Mouse (Mus musculus): ENCODE measurements around the gene Stard8. TPM values are rescaled to one million over a fixed set of nuclear protein-coding genes. Genes with fewer than 3 reads are reported as not detected.

The Stard8 gene
- polyA plus RNA-seq, 1 experiment from 2014 or later, result 7.5 TPM

DNA sequence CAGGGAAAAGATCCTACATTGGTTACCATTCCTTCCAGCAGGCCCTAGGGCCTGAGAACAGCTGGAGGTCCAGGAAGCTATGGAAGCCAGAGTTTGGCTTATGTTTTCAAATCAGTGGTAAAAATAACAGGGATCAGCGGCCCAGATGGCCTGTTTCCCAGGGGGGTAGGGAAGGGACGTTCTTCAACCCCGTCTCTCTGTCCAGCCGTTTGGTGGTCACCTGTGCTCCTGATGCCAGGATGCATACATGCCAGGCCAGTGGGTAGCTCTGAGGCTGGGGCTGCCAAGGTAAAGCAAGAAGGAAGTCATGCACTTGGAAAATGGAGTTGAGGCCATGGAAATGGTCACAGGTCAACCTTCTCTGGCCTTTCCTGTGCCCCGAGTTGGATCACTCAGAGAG lies 7.5 kb downstream of the Stard8 start:
- no peak overlapping the region for H3K4me3 ChIP-seq (ENCODE audit: low read length)
- H3K9ac ChIP-seq (ENCODE audit: low read depth, low read length), result no peak overlapping the region
- no peaks in the 10 kb centered on the region for H3K9me3 ChIP-seq (ENCODE audit: control insufficient read depth, low read length)
- no peak for ATAC-seq (ENCODE audit: low FRiP score, low TSS enrichment)
- H3K4me2 ChIP-seq (replicated peaks; ENCODE audit: low read depth, low read length), result no peak overlapping the region
- 86% methylated on average over 5 of the region's 5 CpGs for WGBS
- H3K27ac ChIP-seq (ENCODE audit: low read depth, low read length), result no peak overlapping the region
- H3K36me3 ChIP-seq (ENCODE audit: control insufficient read depth, insufficient read depth, low read length), result no peaks in the 10 kb centered on the region
- H3K27me3 ChIP-seq (ENCODE audit: control insufficient read depth, insufficient read depth, low read length), result no peaks in the 10 kb centered on the region
- H3K4me1 ChIP-seq (ENCODE audit: control insufficient read depth, insufficient read depth, low read length), result no peaks in the 10 kb centered on the region

- H3K4me3 ChIP-seq (ENCODE audit: low read length), result no peak overlapping the region
- no peak overlapping the region for H3K9ac ChIP-seq (ENCODE audit: low read depth, low read length)
- no peak overlapping the region for H3K4me2 ChIP-seq (replicated peaks; ENCODE audit: low read depth, low read length)
- no peaks in the 10 kb centered on the region for H3K4me1 ChIP-seq (ENCODE audit: control insufficient read depth, insufficient read depth, low read length)
- H3K27me3 ChIP-seq (ENCODE audit: control insufficient read depth, insufficient read depth, low read length), result no peaks in the 10 kb centered on the region
- no peaks in the 10 kb centered on the region for H3K9me3 ChIP-seq (ENCODE audit: control insufficient read depth, low read length)
- no peak overlapping the region for H3K27ac ChIP-seq (ENCODE audit: low read depth, low read length)
- no peak for ATAC-seq (ENCODE audit: low FRiP score, low TSS enrichment)
- H3K36me3 ChIP-seq (ENCODE audit: control insufficient read depth, insufficient read depth, low read length), result no peaks in the 10 kb centered on the region
- 73% methylated on average over 3 of the region's 3 CpGs for WGBS
These were observed 8.2 kb downstream of the Stard8 start for GRCm38 (mm10) chrX:99011281-99011680.

DNA sequence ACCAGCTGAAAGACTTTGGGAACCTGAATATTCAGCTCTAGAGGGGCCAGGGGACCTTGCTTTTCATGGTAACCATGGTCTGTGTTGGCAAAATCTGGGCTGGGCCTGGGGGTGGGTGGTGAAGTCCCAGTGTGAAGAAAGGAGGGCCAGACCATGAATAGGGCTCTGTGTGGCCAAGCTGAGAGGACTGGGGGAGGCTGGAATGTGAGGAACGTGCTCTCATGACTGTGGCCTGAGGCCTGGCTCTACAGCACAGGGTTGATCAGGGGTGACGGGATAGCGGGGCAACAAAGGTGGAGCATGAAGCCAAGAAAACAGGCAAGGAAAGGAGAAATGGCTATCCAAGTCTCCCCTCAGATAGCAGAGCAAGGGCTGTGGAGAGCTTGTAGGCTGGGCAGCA lies 9.4 kb downstream of the Stard8 start:
- WGBS, result 92% methylated on average over 3 of the region's 3 CpGs
- Histone ChIP-seq H3K4me1 (ENCODE audit: control insufficient read depth, insufficient read depth, low read length) (no peaks in the 10 kb centered on the region), H3K9ac (ENCODE audit: low read depth, low read length) (no peak overlapping the region), H3K27ac (ENCODE audit: low read depth, low read length) (no peak overlapping the region), H3K4me2 (replicated peaks; ENCODE audit: low read depth, low read length) (no peak overlapping the region), H3K9me3 (ENCODE audit: control insufficient read depth, low read length) (no peaks in the 10 kb centered on the region), H3K36me3 (ENCODE audit: control insufficient read depth, insufficient read depth, low read length) (no peaks in the 10 kb centered on the region), H3K4me3 (ENCODE audit: low read length) (no peak overlapping the region), H3K27me3 (ENCODE audit: control insufficient read depth, insufficient read depth, low read length) (no peaks in the 10 kb centered on the region; the same call in 1 of the 2 replicates)
- no peak for ATAC-seq (ENCODE audit: low FRiP score, low TSS enrichment)

GRCm38 (mm10) chrX:99015705-99016104 lies 12.7 kb downstream of the Stard8 start:
- Histone ChIP-seq H3K4me3 (ENCODE audit: low read length) (no peak overlapping the region), H3K9me3 (ENCODE audit: control insufficient read depth, low read length) (no peaks in the 10 kb centered on the region)
- WGBS, result 79% methylated on average over 2 of the region's 2 CpGs

GRCm38 (mm10) chrX:99016987-99017386 lies 13.9 kb downstream of the Stard8 start:
- no peak overlapping the region for H3K4me2 ChIP-seq (replicated peaks; ENCODE audit: low read depth, low read length)
- no peak for ATAC-seq (ENCODE audit: low FRiP score, low TSS enrichment)
- no peaks in the 10 kb centered on the region for H3K36me3 ChIP-seq (ENCODE audit: control insufficient read depth, insufficient read depth, low read length)
- H3K4me3 ChIP-seq (ENCODE audit: low read length), result no peak overlapping the region
- 81% methylated on average over 8 of the region's 8 CpGs for WGBS
- H3K27me3 ChIP-seq (ENCODE audit: control insufficient read depth, insufficient read depth, low read length), result no peaks in the 10 kb centered on the region; the same call in 1 of the 2 replicates
- H3K27ac ChIP-seq (ENCODE audit: low read depth, low read length), result no peak overlapping the region
- H3K4me1 ChIP-seq (ENCODE audit: control insufficient read depth, insufficient read depth, low read length), result no peaks in the 10 kb centered on the region
- no peaks in the 10 kb centered on the region for H3K9me3 ChIP-seq (ENCODE audit: control insufficient read depth, low read length)
- no peak overlapping the region for H3K9ac ChIP-seq (ENCODE audit: low read depth, low read length)

More at GRCm38 (mm10) chrX:99015705-99016104, 12.7 kb downstream of the Stard8 start:
- H3K27ac ChIP-seq (ENCODE audit: low read depth, low read length), result no peak overlapping the region
- no peak overlapping the region for H3K9ac ChIP-seq (ENCODE audit: low read depth, low read length)
- no peak overlapping the region for H3K4me2 ChIP-seq (replicated peaks; ENCODE audit: low read depth, low read length)
- H3K4me1 ChIP-seq (ENCODE audit: control insufficient read depth, insufficient read depth, low read length), result no peaks in the 10 kb centered on the region
- no peaks in the 10 kb centered on the region; the same call in 1 of the 2 replicates for H3K27me3 ChIP-seq (ENCODE audit: control insufficient read depth, insufficient read depth, low read length)
- H3K36me3 ChIP-seq (ENCODE audit: control insufficient read depth, insufficient read depth, low read length), result no peaks in the 10 kb centered on the region
- ATAC-seq (ENCODE audit: low FRiP score, low TSS enrichment), result no peak

- H3K9ac ChIP-seq (ENCODE audit: low read depth, low read length), result no peak overlapping the region
- H3K4me1 ChIP-seq (ENCODE audit: control insufficient read depth, insufficient read depth, low read length), result no peaks in the 10 kb centered on the region
- no peak overlapping the region for H3K27ac ChIP-seq (ENCODE audit: low read depth, low read length)
- H3K4me2 ChIP-seq (replicated peaks; ENCODE audit: low read depth, low read length), result no peak overlapping the region
- no peaks in the 10 kb centered on the region for H3K36me3 ChIP-seq (ENCODE audit: control insufficient read depth, insufficient read depth, low read length)
- 85% methylated on average over 6 of the region's 6 CpGs for WGBS
- H3K4me3 ChIP-seq (ENCODE audit: low read length), result no peak overlapping the region
- no peak for ATAC-seq (ENCODE audit: low FRiP score, low TSS enrichment)
- no peaks in the 10 kb centered on the region for H3K9me3 ChIP-seq (ENCODE audit: control insufficient read depth, low read length)
- H3K27me3 ChIP-seq (ENCODE audit: control insufficient read depth, insufficient read depth, low read length), result no peaks in the 10 kb centered on the region; the same call in 1 of the 2 replicates
These were observed 14.8 kb downstream of the Stard8 start for GRCm38 (mm10) chrX:99017874-99018273.

DNA sequence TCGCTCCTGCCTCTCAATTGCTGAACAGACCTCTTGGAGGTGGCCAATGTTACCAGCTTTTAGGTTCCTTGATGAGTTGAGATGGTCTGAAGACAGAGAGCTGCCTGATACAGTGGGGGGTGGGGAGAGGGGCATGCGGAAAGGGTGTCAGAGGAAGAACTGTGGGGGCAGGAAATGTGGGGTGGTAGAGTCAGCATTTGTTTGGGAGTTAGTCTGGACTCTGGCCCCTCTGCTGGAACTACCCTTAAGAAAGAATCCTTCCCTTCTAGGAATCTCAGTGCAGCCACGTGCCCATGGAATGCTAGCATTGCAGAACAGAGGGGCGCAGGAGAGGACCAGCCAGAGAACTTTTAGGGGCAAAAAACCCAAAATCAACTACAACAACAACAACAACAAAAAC lies 16.3 kb downstream of the Stard8 start:
- Histone ChIP-seq H3K9me3 (ENCODE audit: control insufficient read depth, low read length) (no peaks in the 10 kb centered on the region), H3K27me3 (ENCODE audit: control insufficient read depth, insufficient read depth, low read length) (no peaks in the 10 kb centered on the region; the same call in 1 of the 2 replicates), H3K9ac (ENCODE audit: low read depth, low read length) (no peak overlapping the region), H3K27ac (ENCODE audit: low read depth, low read length) (no peak overlapping the region), H3K4me3 (ENCODE audit: low read length) (no peak overlapping the region), H3K4me1 (ENCODE audit: control insufficient read depth, insufficient read depth, low read length) (no peaks in the 10 kb centered on the region), H3K36me3 (ENCODE audit: control insufficient read depth, insufficient read depth, low read length) (no peaks in the 10 kb centered on the region), H3K4me2 (replicated peaks; ENCODE audit: low read depth, low read length) (no peak overlapping the region)
- 80% methylated on average over 4 of the region's 4 CpGs for WGBS
- no peak for ATAC-seq (ENCODE audit: low FRiP score, low TSS enrichment)

GRCm38 (mm10) chrX:99020215-99020614 lies 17.2 kb downstream of the Stard8 start:
- Histone ChIP-seq H3K9ac (ENCODE audit: low read depth, low read length) (no peak overlapping the region), H3K4me3 (ENCODE audit: low read length) (no peak overlapping the region), H3K27me3 (ENCODE audit: control insufficient read depth, insufficient read depth, low read length) (no peaks in the 10 kb centered on the region; the same call in 1 of the 2 replicates), H3K9me3 (ENCODE audit: control insufficient read depth, low read length) (no peaks in the 10 kb centered on the region), H3K4me1 (ENCODE audit: control insufficient read depth, insufficient read depth, low read length) (no peaks in the 10 kb centered on the region), H3K27ac (ENCODE audit: low read depth, low read length) (no peak overlapping the region), H3K36me3 (ENCODE audit: control insufficient read depth, insufficient read depth, low read length) (no peaks in the 10 kb centered on the region), H3K4me2 (replicated peaks; ENCODE audit: low read depth, low read length) (no peak overlapping the region)
- WGBS, result 61% methylated on average over 4 of the region's 4 CpGs
- ATAC-seq (ENCODE audit: low FRiP score, low TSS enrichment), result no peak

DNA sequence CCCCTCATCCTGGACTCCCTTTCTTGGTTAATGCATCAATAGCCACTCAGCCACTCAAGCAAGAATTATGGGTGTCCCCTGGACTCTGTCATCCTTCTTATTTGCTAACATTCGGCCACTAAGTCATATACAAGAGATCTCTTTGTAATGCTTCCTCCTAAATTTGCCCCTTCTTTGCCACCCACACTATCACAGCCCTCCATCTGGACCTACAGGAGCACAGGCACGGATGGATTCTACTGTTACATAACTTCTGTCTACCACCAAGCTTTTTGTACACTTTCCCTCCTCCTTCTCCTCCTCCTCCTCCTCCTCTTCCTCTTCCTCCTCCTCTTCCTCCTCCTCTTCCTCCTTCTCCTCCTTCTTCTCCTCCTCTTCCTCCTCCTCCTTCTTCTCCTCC lies 18.5 kb downstream of the Stard8 start:
- H3K27me3 ChIP-seq (ENCODE audit: control insufficient read depth, insufficient read depth, low read length), result no peaks in the 10 kb centered on the region; the same call in 1 of the 2 replicates
- H3K9me3 ChIP-seq (ENCODE audit: control insufficient read depth, low read length), result no peaks in the 10 kb centered on the region
- 74% methylated on average over 2 of the region's 2 CpGs for WGBS
- no peak overlapping the region for H3K27ac ChIP-seq (ENCODE audit: low read depth, low read length)
- no peak overlapping the region for H3K9ac ChIP-seq (ENCODE audit: low read depth, low read length)
- H3K36me3 ChIP-seq (ENCODE audit: control insufficient read depth, insufficient read depth, low read length), result no peaks in the 10 kb centered on the region
- H3K4me1 ChIP-seq (ENCODE audit: control insufficient read depth, insufficient read depth, low read length), result no peaks in the 10 kb centered on the region
- no peak overlapping the region for H3K4me2 ChIP-seq (replicated peaks; ENCODE audit: low read depth, low read length)
- no peak overlapping the region for H3K4me3 ChIP-seq (ENCODE audit: low read length)
- ATAC-seq (ENCODE audit: low FRiP score, low TSS enrichment), result no peak
